Mouse (Mus musculus): Measurements from ENCODE around the gene Cdc42bpb. TPM values are rescaled to one million over a fixed set of nuclear protein-coding genes. Genes with fewer than 3 reads are reported as not detected.

Cdc42bpb gene
- polyA plus RNA-seq, 1 experiment = 186 TPM

DNA sequence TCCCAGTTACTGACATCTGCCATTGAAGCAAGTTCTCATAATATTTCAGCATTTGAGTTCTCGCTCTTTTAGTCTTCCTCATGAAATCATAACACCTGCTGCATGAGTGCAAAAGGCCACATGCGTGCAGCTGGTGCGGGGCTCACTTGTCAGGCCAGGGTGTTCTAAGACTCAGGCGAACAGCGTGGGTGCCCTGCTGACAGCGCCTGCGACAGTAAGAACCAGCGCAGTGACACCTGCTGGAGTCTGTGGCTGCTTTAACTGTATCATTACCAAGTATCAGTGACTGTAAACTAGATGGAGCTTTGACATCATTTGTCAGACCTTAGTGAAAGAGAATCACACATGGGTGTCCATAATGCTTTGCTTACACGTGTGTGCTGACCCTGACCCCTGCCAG is 126.3 kb downstream of the Cdc42bpb start:
- no peak for DNase-seq (ENCODE audit: low read depth, low spot score)

DNA sequence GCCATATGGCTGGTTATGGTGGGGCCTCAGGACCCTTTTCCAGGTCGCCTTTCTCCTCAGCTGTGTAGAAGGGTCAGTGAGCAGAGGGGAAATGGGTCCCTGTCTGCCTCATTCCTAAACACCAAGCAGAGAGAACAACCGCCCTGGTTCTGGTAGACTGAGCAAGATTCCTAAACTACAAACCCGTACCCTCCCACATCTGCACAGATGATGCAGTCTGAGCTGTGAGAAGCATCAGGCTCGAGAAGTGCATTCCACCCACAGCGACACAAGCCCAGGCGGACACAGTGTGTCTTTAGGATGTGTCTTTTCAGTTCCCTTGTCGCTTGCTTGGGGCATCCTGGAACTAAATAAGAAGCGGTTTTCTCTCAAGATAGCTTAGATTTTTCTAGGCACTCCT is 127.4 kb downstream of the Cdc42bpb start:
- DNase-seq (ENCODE audit: low read depth, low spot score) = no peak
- 93% methylated on average over 8 of the region's 8 CpGs for WGBS

More for the DNA sequence above, 126.3 kb downstream of the Cdc42bpb start:
- 78% methylated on average over 9 of the region's 9 CpGs for WGBS

DNA sequence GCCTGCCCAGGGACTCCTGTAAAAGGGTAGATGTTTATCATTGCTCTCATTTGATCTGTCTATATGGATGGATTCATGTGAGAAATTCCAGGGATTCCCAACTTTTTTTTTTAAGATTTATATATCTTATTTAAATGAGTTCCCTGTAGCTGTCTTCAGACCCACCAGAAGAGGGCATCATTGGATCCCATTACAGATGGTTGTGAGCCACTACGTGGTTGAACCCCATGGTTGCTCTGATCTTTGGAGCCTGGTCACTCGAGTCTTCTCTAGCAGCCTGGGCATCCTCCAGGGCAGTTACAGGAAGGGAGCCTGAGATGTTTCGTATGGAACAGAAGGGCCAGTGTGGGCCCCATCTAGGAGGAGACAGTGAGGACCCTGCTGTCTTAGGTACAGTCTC is 128.4 kb downstream of the Cdc42bpb start:
- DNase-seq (ENCODE audit: low read depth, low spot score) = no peak
- WGBS = 48% methylated on average over 3 of the region's 3 CpGs

DNA sequence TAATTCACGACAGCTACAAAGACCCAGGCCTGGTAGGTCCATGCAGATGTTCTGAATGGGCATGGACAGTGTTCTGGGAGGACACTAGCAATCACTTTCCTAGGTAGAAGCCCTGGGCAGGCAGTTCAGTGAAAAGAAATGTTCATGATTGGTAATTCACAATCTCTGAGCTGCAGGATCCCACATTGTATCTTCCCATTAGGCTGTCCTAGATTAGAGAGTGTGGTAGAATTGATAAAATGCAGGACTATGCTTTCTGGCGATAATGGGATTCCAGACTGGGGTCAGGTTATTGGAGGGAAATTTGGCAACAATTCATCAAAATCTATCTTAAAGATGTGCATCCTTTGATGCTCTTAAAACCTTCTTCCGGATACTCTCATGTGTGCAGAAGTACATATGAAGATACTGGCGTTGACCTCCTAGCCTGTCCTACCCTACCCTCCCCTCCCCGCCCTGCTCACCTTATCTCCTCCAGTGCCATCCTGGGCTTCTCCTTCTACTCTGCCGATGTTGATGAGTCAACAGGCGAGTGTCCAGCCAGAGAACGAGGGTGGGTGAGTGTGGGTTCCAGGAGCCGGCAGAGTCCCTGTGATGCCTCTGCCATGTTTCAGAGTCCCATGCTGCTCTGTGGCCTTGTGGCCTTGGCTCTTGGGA is 130.6 kb downstream of the Cdc42bpb start:
- DNase-seq (ENCODE audit: low read depth, low spot score) = no peak
- WGBS = 90% methylated on average over 9 of the region's 9 CpGs

GRCm38 (mm10) chr12:111245070-111245469 is 132.4 kb downstream of the Cdc42bpb start:
- no peak for DNase-seq (ENCODE audit: low read depth, low spot score)
- WGBS = 91% methylated on average over 6 of the region's 6 CpGs

- 79% methylated on average over 12 of the region's 12 CpGs for WGBS
Observed at GRCm38 (mm10) chr12:111243733-111244132, 133.8 kb downstream of the Cdc42bpb start.

More at GRCm38 (mm10) chr12:111243733-111244132, 133.8 kb downstream of the Cdc42bpb start:
- no peak for DNase-seq (ENCODE audit: low read depth, low spot score)

Other genes starting within 250 kb of the Cdc42bpb start
- gene Traf3, start 211.3 kb downstream of the Cdc42bpb start, polyA plus RNA-seq (2012; rRNA removed) = 11.5 and 15.3 TPM in 2 replicates
- gene 4930595D18Rik, start 193.2 kb downstream of the Cdc42bpb start, polyA plus RNA-seq (2012; rRNA removed) = not detected in 2 replicates
- 121 and 228 TPM in 2 replicates for gene Amn, start 106.6 kb downstream of the Cdc42bpb start, polyA plus RNA-seq (2012; rRNA removed)
- gene Lbhd2, start 29.1 kb upstream of the Cdc42bpb start, polyA plus RNA-seq (2012; rRNA removed) = 0.92 and 1.5 TPM in 2 replicates
- gene Exoc3l4, start 39.3 kb upstream of the Cdc42bpb start, polyA plus RNA-seq (2012; rRNA removed) = 197 and 357 TPM in 2 replicates
- gene Tnfaip2, start 64.8 kb upstream of the Cdc42bpb start, polyA plus RNA-seq (2012; rRNA removed) = 18.0 and 21.4 TPM in 2 replicates
- 0.53 and 0.66 TPM in 2 replicates for gene Gm266, start 108.1 kb upstream of the Cdc42bpb start, polyA plus RNA-seq (2012; rRNA removed)
- gene Eif5, start 160.3 kb upstream of the Cdc42bpb start, polyA plus RNA-seq (2012; rRNA removed) = 35.2 and 64.6 TPM in 2 replicates
- gene Mark3, start 196.8 kb upstream of the Cdc42bpb start, polyA plus RNA-seq (2012; rRNA removed) = 22.5 and 31.3 TPM in 2 replicates